Mouse (Mus musculus) bone marrow macrophage, adult 2 months (primary cell): ENCODE measurements at regions not wholly inside any gene's neighbourhood (a gene's known extent, or its start where the extent isn't known, plus 50 kb on each side); places are given as distances from the start of the nearest gene placed in this dataset.

ENCODE experiments used
- CTCF ChIP-seq: IDR thresholded peaks from 2 replicates; pipeline ENCODE4 v1.5.1; 2012; ENCODE audit warnings: low read depth, mild to moderate bottlenecking, low read length, moderate library complexity
- POLR2A ChIP-seq: IDR thresholded peaks from 2 replicates; pipeline ENCODE4 v1.6.1; 2012; ENCODE audit warnings: mild to moderate bottlenecking, low read depth, low read length, borderline replicate concordance

GRCm38 (mm10) chr13:97698967-97699366, 61.5 kb downstream of the Gm10260 start:
- TF ChIP-seq POLR2A: no peak
- no peak for TF ChIP-seq CTCF
